Mouse (Mus musculus) right cerebral cortex, adult 2 months (tissue): Measurements from ENCODE around the gene Nat8f2.

ENCODE experiments used
- DNase-seq, 2 experiments: peaks; one replicate each; pipeline ENCODE4 v3.0.0; 2021 to 2022; ENCODE audit warnings: low spot score in 2 of 2

Nat8f2 gene

GRCm38 (mm10) chr6:85823382-85824090 lies 45.4 kb downstream of the Nat8f2 start:
- DNase-seq, result no peak

- DNase-seq, result no peak
These were observed 46.7 kb downstream of the Nat8f2 start for GRCm38 (mm10) chr6:85822286-85822685.

- no peak for DNase-seq
These were observed 48.1 kb downstream of the Nat8f2 start, which contains the start of the genes Nat8f6 and Nat8f5 for GRCm38 (mm10) chr6:85820837-85821236. Nat8f6 (minus strand) TSS chr6:85820954. Nat8f5 (minus strand) TSS chr6:85820972.

- DNase-seq, result no peak
These were observed 50.6 kb downstream of the Nat8f2 start for GRCm38 (mm10) chr6:85818338-85818737.
